Mouse (Mus musculus) MEL (cell line): Measurements from ENCODE around the gene Pigk.

Experiments used
- CHD1 ChIP-seq: IDR thresholded peaks from 2 replicates; pipeline ENCODE4 v1.6.1; 2012; ENCODE audit warnings: low read depth, mild to moderate bottlenecking, inconsistent platforms, low read length, improper control_type of control experiment
- CTCF ChIP-seq, 3 experiments: IDR thresholded peaks in 2 of 3; conservative IDR thresholded peaks in 1 of 3; 2 replicates each; pipeline ENCODE4 v1.5.1; 2011 to 2012; ENCODE audit warnings: low read length in 3 of 3, low read depth in 2 of 3, mild to moderate bottlenecking in 2 of 3, improper control_type of control experiment in 1 of 3, inconsistent platforms in 1 of 3, mixed read lengths in 1 of 3, moderate library complexity in 1 of 3; ENCODE audit not compliant: control insufficient read depth in 1 of 3, insufficient read depth in 1 of 3, poor library complexity in 1 of 3, severe bottlenecking in 1 of 3
- E2F4 ChIP-seq: IDR thresholded peaks from 2 replicates; pipeline ENCODE4 v1.6.1; 2011; ENCODE audit warnings: low read depth, low read length, improper control_type of control experiment, borderline replicate concordance
- EP300 ChIP-seq, 2 experiments: IDR thresholded peaks; 2 replicates each; pipeline ENCODE4 v1.6.1; 2011; ENCODE audit warnings: improper control_type of control experiment in 2 of 2, low read length in 2 of 2, low read depth in 1 of 2, mild to moderate bottlenecking in 1 of 2
- ETS1 ChIP-seq: IDR thresholded peaks from 2 replicates; pipeline ENCODE4 v1.6.1; 2012; ENCODE audit warnings: low read depth, mild to moderate bottlenecking, inconsistent platforms, low read length, improper control_type of control experiment, moderate library complexity
- GATA1 ChIP-seq: IDR thresholded peaks from 2 replicates; pipeline ENCODE4 v1.6.1; 2011; ENCODE audit warnings: low read depth, low read length, improper control_type of control experiment
- NELFE ChIP-seq: IDR thresholded peaks from 2 replicates; pipeline ENCODE4 v1.6.1; 2011; ENCODE audit warnings: low read depth, low read length, improper control_type of control experiment
- NRF1 ChIP-seq: IDR thresholded peaks from 2 replicates; pipeline ENCODE4 v1.6.1; 2014; ENCODE audit warnings: low read depth, mild to moderate bottlenecking, inconsistent platforms, low read length, improper control_type of control experiment, moderate library complexity; ENCODE audit not compliant: poor library complexity, insufficient read depth, severe bottlenecking
- POLR2A ChIP-seq, 2 experiments: IDR thresholded peaks; 2 replicates each; pipeline ENCODE4 v1.6.1; 2011 to 2012; ENCODE audit warnings: low read length in 2 of 2, mild to moderate bottlenecking in 2 of 2, control low read depth in 1 of 2, improper control_type of control experiment in 1 of 2, low read depth in 1 of 2, moderate library complexity in 1 of 2; ENCODE audit not compliant: control insufficient read depth in 1 of 2, insufficient read depth in 1 of 2, poor library complexity in 1 of 2
- RAD21 ChIP-seq: IDR thresholded peaks from 2 replicates; pipeline ENCODE4 v1.6.1; 2011; ENCODE audit warnings: mild to moderate bottlenecking, low read depth, low read length, improper control_type of control experiment
- TCF12 ChIP-seq: IDR thresholded peaks from 2 replicates; pipeline ENCODE4 v1.6.1; 2014; ENCODE audit warnings: low read depth, mild to moderate bottlenecking, inconsistent platforms, low read length, improper control_type of control experiment, moderate library complexity
- USF1 ChIP-seq: IDR thresholded peaks from 2 replicates; pipeline ENCODE4 v1.6.1; 2014; ENCODE audit warnings: low read depth, mild to moderate bottlenecking, inconsistent platforms, low read length, improper control_type of control experiment, moderate library complexity
- USF2 ChIP-seq, 2 experiments: IDR thresholded peaks; 2 replicates each; pipeline ENCODE4 v1.6.1; 2011 to 2012; ENCODE audit warnings: improper control_type of control experiment in 2 of 2, low read length in 2 of 2, borderline replicate concordance in 1 of 2, inconsistent platforms in 1 of 2, low read depth in 1 of 2, mild to moderate bottlenecking in 1 of 2; ENCODE audit not compliant: insufficient read depth in 1 of 2

DNA sequence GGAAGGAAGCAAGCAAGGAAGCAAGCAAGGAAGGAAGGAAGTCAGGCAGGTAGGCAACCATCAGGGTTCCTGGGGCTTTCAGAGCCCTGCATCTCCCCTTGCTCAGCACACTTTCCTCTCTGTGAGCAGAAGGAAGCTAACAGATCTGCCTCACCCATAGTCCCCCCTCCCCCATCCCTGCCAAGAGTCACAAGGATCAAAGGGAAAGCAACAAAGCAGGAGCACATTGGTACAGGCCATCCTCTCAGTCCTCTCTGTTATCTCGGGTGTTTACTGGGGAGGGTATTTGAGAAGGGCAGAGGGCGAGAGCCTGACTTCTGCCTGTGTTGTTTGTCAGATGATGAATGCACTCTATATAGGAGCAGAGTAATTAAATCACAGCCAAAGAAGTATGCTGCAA lies 83.5 kb downstream of the Pigk start:
- TF ChIP-seq CTCF (IDR thresholded peaks at IDR 0.05 in 2 of 3, conservative IDR thresholded peaks at IDR 0.05 in 1 of 3; ENCODE audit: control insufficient read depth in 1 of 3, insufficient read depth in 1 of 3, low read depth in 2 of 3, low read length in 3 of 3, poor library complexity in 1 of 3, severe bottlenecking in 1 of 3), result no peak
- no peak for TF ChIP-seq POLR2A (IDR thresholded peaks at IDR 0.05; ENCODE audit: control insufficient read depth in 1 of 2, insufficient read depth in 1 of 2, low read depth in 1 of 2, low read length in 2 of 2, poor library complexity in 1 of 2)
- TF ChIP-seq GATA1, result no peak
- TF ChIP-seq EP300 (IDR thresholded peaks at IDR 0.05; ENCODE audit: low read depth in 1 of 2, low read length in 2 of 2), result no peak
- no peak for TF ChIP-seq CHD1
- no peak for TF ChIP-seq NELFE
- no peak for TF ChIP-seq USF1
- TF ChIP-seq ETS1, result no peak
- TF ChIP-seq NRF1, result no peak
- no peak for TF ChIP-seq USF2 (IDR thresholded peaks at IDR 0.05; ENCODE audit: borderline replicate concordance in 1 of 2, insufficient read depth in 1 of 2, low read depth in 1 of 2, low read length in 2 of 2)
- TF ChIP-seq RAD21, result no peak
- no peak for TF ChIP-seq TCF12
- no peak for TF ChIP-seq E2F4
